Mouse (Mus musculus) myocyte (in vitro differentiated cells): ENCODE results near the gene Arap2.

ENCODE experiments used
- E2F4 ChIP-seq: IDR thresholded peaks from one replicate; pipeline ENCODE4 v1.6.1; 2011; ENCODE audit warnings: mild to moderate bottlenecking, control low read depth, moderate library complexity; ENCODE audit not compliant: insufficient read depth
- MAX ChIP-seq: IDR thresholded peaks from one replicate; pipeline ENCODE4 v1.6.1; 2011; ENCODE audit warnings: low read depth, mild to moderate bottlenecking, control low read depth
- MYOG ChIP-seq, 3 experiments: IDR thresholded peaks; one replicate each; pipeline ENCODE4 v1.6.1; 2011; ENCODE audit warnings: control low read depth in 2 of 3, low read depth in 2 of 3, mild to moderate bottlenecking in 2 of 3; ENCODE audit not compliant: insufficient read length in 2 of 3, control insufficient read depth in 1 of 3, insufficient read depth in 1 of 3
- POLR2A ChIP-seq: IDR thresholded peaks from one replicate; pipeline ENCODE4 v1.6.1; 2011; ENCODE audit warnings: low read depth, mild to moderate bottlenecking, control low read depth, moderate library complexity; ENCODE audit not compliant: insufficient read length
- POLR2AphosphoS2 ChIP-seq: IDR thresholded peaks from one replicate; pipeline ENCODE4 v1.6.1; 2011; ENCODE audit warnings: low read depth, control low read depth; ENCODE audit not compliant: insufficient read length
- TCF12 ChIP-seq: IDR thresholded peaks from one replicate; pipeline ENCODE4 v1.6.1; 2011; ENCODE audit warnings: mild to moderate bottlenecking, control low read depth; ENCODE audit not compliant: poor library complexity, insufficient read depth, severe bottlenecking

DNA sequence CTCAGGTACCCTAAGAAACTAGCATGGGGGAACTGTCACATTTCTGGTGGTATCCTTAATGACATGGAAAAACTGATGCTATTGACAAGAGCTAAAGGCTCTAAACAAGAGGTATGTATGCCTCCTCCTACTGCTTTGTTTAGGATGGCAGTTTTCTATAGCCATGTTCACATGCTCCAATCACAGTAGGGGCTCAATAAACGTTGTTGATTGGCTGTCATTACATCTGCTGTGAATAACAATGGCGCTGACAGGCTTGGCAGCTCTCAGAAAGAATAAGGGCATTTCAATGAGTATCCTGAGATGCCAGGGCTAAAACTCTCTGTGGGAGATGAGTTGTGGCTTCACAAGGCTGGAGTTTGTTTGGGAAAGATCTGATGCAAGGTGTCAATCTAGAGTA is 183.3 kb downstream of the Arap2 start:
- no peak for TF ChIP-seq POLR2AphosphoS2
- TF ChIP-seq POLR2A = no peak
- TF ChIP-seq MYOG (IDR thresholded peaks at IDR 0.05; ENCODE audit: control insufficient read depth in 1 of 3, insufficient read depth in 1 of 3, insufficient read length in 2 of 3, low read depth in 2 of 3) = no peak
- TF ChIP-seq TCF12 = no peak
- no peak for TF ChIP-seq MAX
- no peak for TF ChIP-seq E2F4
